Mouse (Mus musculus) gastrocnemius, postnatal 10 days (tissue): ENCODE results near the gene Nfatc4. TPM values are rescaled to one million over a fixed set of nuclear protein-coding genes. Genes with fewer than 3 reads are reported as not detected.

Experiments used
- DNase-seq: peaks from one replicate; pipeline ENCODE4 v3.0.0; 2021; ENCODE audit warnings: mixed read lengths
- total RNA-seq, 2 experiments: library from RNA; stranded (reverse); gene quantifications; 2 replicates each; pipeline ENCODE4 v1.2.3; 2021

Gene Nfatc4
- total RNA-seq, 2 experiments from 2014 or later, result 9.3 to 14.8 TPM

GRCm38 (mm10) chr14:55820576-55820975 lies 2.4 kb upstream of the Nfatc4 start:
- DNase-seq, result peak; percentile 1

GRCm38 (mm10) chr14:55822435-55822990 lies 431 bp upstream of the Nfatc4 start:
- peak; percentile 74 for DNase-seq

GRCm38 (mm10) chr14:55824001-55824480 lies 1.1 kb downstream of the Nfatc4 start:
- DNase-seq, result peak; percentile 41

GRCm38 (mm10) chr14:55824481-55825215 lies 1.7 kb downstream of the Nfatc4 start:
- peak; percentile 58 for DNase-seq

GRCm38 (mm10) chr14:55825216-55826051 lies 2.5 kb downstream of the Nfatc4 start:
- DNase-seq, result peak; percentile 29

GRCm38 (mm10) chr14:55826142-55826541 lies 3.2 kb downstream of the Nfatc4 start:
- peak; percentile 15 for DNase-seq

GRCm38 (mm10) chr14:55826551-55827340 lies 3.8 kb downstream of the Nfatc4 start:
- DNase-seq, result peak; percentile 40

- no peak for DNase-seq
Observed at GRCm38 (mm10) chr14:55828716-55829263, 5.8 kb downstream of the Nfatc4 start.

- no peak for DNase-seq
Observed at GRCm38 (mm10) chr14:55829854-55830253, 6.9 kb downstream of the Nfatc4 start.

GRCm38 (mm10) chr14:55830331-55830730 lies 7.4 kb downstream of the Nfatc4 start:
- DNase-seq, result no peak

- DNase-seq, result no peak
Observed at GRCm38 (mm10) chr14:55833126-55833525, 10.2 kb downstream of the Nfatc4 start.

- DNase-seq, result no peak
Observed at GRCm38 (mm10) chr14:55834808-55835533, 12.0 kb downstream of the Nfatc4 start.

GRCm38 (mm10) chr14:55838312-55838711 lies 15.4 kb downstream of the Nfatc4 start:
- no peak for DNase-seq

- DNase-seq, result no peak
Observed at GRCm38 (mm10) chr14:55838740-55839139, 15.8 kb downstream of the Nfatc4 start.

- DNase-seq, result no peak
Observed at GRCm38 (mm10) chr14:55840853-55841366, 18.0 kb downstream of the Nfatc4 start.

- DNase-seq, result no peak
Observed at GRCm38 (mm10) chr14:55842794-55843193, 19.9 kb downstream of the Nfatc4 start.

- DNase-seq, result no peak
Observed at GRCm38 (mm10) chr14:55845506-55846294, 22.8 kb downstream of the Nfatc4 start.

GRCm38 (mm10) chr14:55850885-55851284 lies 27.9 kb downstream of the Nfatc4 start:
- no peak for DNase-seq

- no peak for DNase-seq
Observed at GRCm38 (mm10) chr14:55852646-55853551, 30.0 kb downstream of the Nfatc4 start.
